Mouse (Mus musculus) gastrocnemius, adult 2 months (tissue): ENCODE measurements around the gene Rgs8. TPM values are rescaled to one million over a fixed set of nuclear protein-coding genes. Genes with fewer than 3 reads are reported as not detected.

Source experiments
- DNase-seq: peaks from one replicate; pipeline ENCODE4 v3.0.0; 2022
- H3K27ac ChIP-seq: fragments of 200-600 bp; 2 replicates; pipeline ENCODE4 v1.8.1; 2022; ENCODE audit warnings: mild to moderate bottlenecking
- H3K4me3 ChIP-seq: fragments of 200-600 bp; 2 replicates; pipeline ENCODE4 v1.8.1; 2022; ENCODE audit warnings: mild to moderate bottlenecking, moderate library complexity
- CTCF ChIP-seq: fragments of 200-600 bp; IDR thresholded peaks from 2 replicates; pipeline ENCODE4 v1.8.1; 2022; ENCODE audit warnings: antibody characterized with exemption, mild to moderate bottlenecking, moderate library complexity
- intact Hi-C: fragments of 180-260 bp; cut with DNase I; formaldehyde crosslinking; loops from one replicate; pipeline ENCODE4 v1.15.1; 2025
- total RNA-seq, 2 experiments: library from RNA; stranded (reverse); gene quantifications; 2 replicates each; pipeline ENCODE4 v1.2.3; 2021

Rgs8 gene
- total RNA-seq, 2 experiments from 2014 or later = not detected

DNA sequence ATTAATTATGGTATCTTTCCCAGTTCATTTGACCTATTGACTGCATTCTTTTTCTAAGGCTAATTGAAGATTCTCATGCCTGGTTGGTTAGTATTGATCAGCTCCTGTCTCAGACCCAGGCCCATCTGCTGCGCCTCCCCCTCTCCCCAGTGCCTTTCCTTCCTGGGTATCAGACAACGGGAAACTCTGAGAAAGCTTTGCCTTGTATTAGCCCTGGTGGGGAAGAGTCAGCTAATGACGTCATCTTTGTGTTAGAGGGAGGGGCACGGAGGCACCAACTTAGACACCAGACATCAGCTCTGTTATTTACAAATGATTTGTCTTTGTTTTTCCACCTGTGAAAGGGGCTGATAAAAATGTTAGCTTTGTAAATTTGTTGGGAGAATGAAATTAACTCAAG lies 9.5 kb downstream of the Rgs8 start:
- TF ChIP-seq CTCF = no peak
- intact Hi-C loops = no loop called here
- no peak overlapping the region for H3K4me3 ChIP-seq
- DNase-seq = no peak
- no peak overlapping the region for H3K27ac ChIP-seq

GRCm38 (mm10) chr1:153665066-153665715 lies 12.4 kb downstream of the Rgs8 start:
- TF ChIP-seq CTCF = no peak
- intact Hi-C loops = no loop called here
- no peak overlapping the region for H3K27ac ChIP-seq
- peak; percentile 33 for DNase-seq
- H3K4me3 ChIP-seq = no peak overlapping the region

DNA sequence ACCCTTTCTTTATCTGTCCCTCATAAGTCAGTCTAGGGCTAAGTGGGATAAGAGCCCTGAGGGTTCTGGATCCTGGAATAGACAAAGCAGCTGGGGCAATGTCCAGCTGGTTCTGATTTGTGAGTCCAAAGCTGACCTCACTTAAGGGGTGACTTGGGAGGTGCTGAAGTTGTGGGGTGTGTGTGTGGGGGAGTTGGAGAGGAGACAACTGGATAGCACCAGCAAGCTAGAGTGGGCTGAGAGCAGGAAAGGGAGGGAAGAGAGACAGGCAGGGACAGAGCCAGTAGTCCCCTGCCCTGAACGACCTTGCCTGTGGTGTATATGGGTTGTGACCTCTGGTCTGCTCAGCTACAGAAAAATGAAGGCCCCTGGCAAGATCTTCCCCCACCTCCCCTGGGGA lies 13.4 kb downstream of the Rgs8 start:
- H3K4me3 ChIP-seq = no peak overlapping the region
- DNase-seq = no peak
- no peak overlapping the region for H3K27ac ChIP-seq
- intact Hi-C loops = no loop called here
- no peak for TF ChIP-seq CTCF

DNA sequence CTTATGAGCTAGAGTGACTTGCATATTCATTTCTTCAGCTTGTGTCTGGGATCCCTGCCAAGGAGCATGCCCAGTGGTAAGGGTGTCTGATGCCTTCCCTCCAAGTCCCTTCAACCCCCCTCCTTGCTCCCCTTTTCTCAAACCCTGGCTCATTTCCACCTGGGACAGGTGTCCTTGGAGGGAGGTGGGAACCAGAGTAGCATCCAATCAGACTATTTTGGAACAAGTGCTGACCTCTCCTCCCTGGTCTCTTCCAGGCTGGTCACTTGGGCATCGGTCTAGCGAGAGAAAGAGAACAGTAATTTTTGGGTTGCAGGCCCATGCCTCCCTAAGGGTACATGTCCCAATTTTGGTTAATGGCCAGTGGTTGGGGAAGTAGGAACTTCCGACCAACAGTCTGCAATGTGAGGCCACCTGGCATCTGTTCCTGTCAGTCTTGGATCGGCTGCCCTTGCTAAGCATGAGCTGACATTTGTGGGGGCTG lies 14.5 kb downstream of the Rgs8 start:
- intact Hi-C loops = no loop called here

GRCm38 (mm10) chr1:153667781-153668180 lies 15.0 kb downstream of the Rgs8 start:
- Histone ChIP-seq H3K27ac (no peak overlapping the region), H3K4me3 (no peak overlapping the region)
- DNase-seq = no peak
- intact Hi-C loops = no loop called here
- TF ChIP-seq CTCF = no peak

More for the DNA sequence above, 14.5 kb downstream of the Rgs8 start:
- DNase-seq = peak; percentile 22
- Histone ChIP-seq H3K4me3 (no peak overlapping the region), H3K27ac (no peak overlapping the region)
- TF ChIP-seq CTCF = no peak

DNA sequence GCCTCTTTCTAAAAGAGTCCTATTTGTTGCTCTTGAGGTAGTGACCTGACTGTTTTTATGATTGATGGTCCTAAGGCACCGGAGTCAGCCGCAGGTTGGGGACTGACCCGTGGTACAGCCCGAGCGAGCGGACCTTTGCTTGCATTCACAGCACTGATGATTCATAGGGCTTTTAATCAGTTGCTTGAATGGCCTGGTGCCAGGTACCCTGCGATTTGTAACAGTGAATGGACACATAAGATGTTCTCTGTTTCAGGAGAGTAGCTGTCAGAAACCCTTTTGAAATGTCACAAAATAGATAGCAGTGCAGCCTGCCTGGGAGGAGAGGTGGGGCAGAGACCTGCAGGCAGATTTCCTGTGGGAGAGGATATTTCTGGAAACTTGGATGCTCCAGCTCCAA lies 16.3 kb downstream of the Rgs8 start:
- DNase-seq = no peak
- TF ChIP-seq CTCF = no peak
- Histone ChIP-seq H3K27ac (no peak overlapping the region), H3K4me3 (no peak overlapping the region)
- intact Hi-C loops = no loop called here

GRCm38 (mm10) chr1:153669728-153670127 lies 16.9 kb downstream of the Rgs8 start:
- Histone ChIP-seq H3K4me3 (no peak overlapping the region), H3K27ac (no peak overlapping the region)
- DNase-seq = no peak
- intact Hi-C loops = no loop called here
- TF ChIP-seq CTCF = no peak

- DNase-seq = no peak
- intact Hi-C loops = no loop called here
- TF ChIP-seq CTCF = no peak
These were observed 18.5 kb downstream of the Rgs8 start for GRCm38 (mm10) chr1:153671352-153671751.

GRCm38 (mm10) chr1:153672698-153673097 lies 19.9 kb downstream of the Rgs8 start:
- no peak for DNase-seq
- Histone ChIP-seq H3K4me3 (no peak overlapping the region), H3K27ac (no peak overlapping the region)
- no peak for TF ChIP-seq CTCF
- intact Hi-C loops = no loop called here

More at GRCm38 (mm10) chr1:153671352-153671751, 18.5 kb downstream of the Rgs8 start:
- Histone ChIP-seq H3K4me3 (no peak overlapping the region), H3K27ac (no peak overlapping the region)

GRCm38 (mm10) chr1:153673900-153674299 lies 21.1 kb downstream of the Rgs8 start:
- no peak for TF ChIP-seq CTCF
- no peak overlapping the region for H3K27ac ChIP-seq
- no peak for DNase-seq
- no peak overlapping the region for H3K4me3 ChIP-seq
- intact Hi-C loops = no loop called here

- TF ChIP-seq CTCF = no peak
- no peak overlapping the region for H3K4me3 ChIP-seq
- no peak for DNase-seq
- intact Hi-C loops = loop anchor here (5.0 kb wide), 1 partner anchor 67 kb away; the partner anchor contains the start of gene Rgs16
- H3K27ac ChIP-seq = no peak overlapping the region
These were observed 22.8 kb downstream of the Rgs8 start for GRCm38 (mm10) chr1:153675591-153675990.

- no peak overlapping the region for H3K4me3 ChIP-seq
- no peak for TF ChIP-seq CTCF
- no peak for DNase-seq
- no peak overlapping the region for H3K27ac ChIP-seq
- intact Hi-C loops = loop anchor here (5.0 kb wide), 1 partner anchor 65 kb away; the partner anchor contains the start of gene Rgs16
These were observed 24.8 kb downstream of the Rgs8 start for GRCm38 (mm10) chr1:153677635-153678034.

GRCm38 (mm10) chr1:153679147-153679546 lies 26.3 kb downstream of the Rgs8 start:
- TF ChIP-seq CTCF = no peak
- intact Hi-C loops = loop anchor here (5.0 kb wide), 1 partner anchor 63 kb away; the partner anchor contains the start of gene Rgs16
- Histone ChIP-seq H3K4me3 (peak overlapping the region; percentile 11; the same call in 1 of the 2 replicates), H3K27ac (no peak overlapping the region)
- peak; percentile 75 for DNase-seq

GRCm38 (mm10) chr1:153679653-153680052 lies 26.8 kb downstream of the Rgs8 start:
- H3K27ac ChIP-seq = no peak overlapping the region
- intact Hi-C loops = loop anchor here (5.0 kb wide), 1 partner anchor 63 kb away; the partner anchor contains the start of gene Rgs16
- TF ChIP-seq CTCF = no peak
- H3K4me3 ChIP-seq = no peak overlapping the region
- no peak for DNase-seq
